Mouse (Mus musculus) liver, embryonic 14.5 days (tissue): ENCODE measurements at regions not wholly inside any gene's neighbourhood (a gene's known extent, or its start where the extent isn't known, plus 50 kb on each side); places are given as distances from the start of the nearest gene placed in this dataset.

ENCODE experiments used
- CTCF ChIP-seq: IDR thresholded peaks from 2 replicates; pipeline ENCODE4 v1.5.1; 2016; ENCODE audit warnings: antibody characterized with exemption, low read depth, control low read depth
- EP300 ChIP-seq: IDR thresholded peaks from 2 replicates; pipeline ENCODE4 v1.6.1; 2016; ENCODE audit warnings: antibody characterized with exemption, low read depth

DNA sequence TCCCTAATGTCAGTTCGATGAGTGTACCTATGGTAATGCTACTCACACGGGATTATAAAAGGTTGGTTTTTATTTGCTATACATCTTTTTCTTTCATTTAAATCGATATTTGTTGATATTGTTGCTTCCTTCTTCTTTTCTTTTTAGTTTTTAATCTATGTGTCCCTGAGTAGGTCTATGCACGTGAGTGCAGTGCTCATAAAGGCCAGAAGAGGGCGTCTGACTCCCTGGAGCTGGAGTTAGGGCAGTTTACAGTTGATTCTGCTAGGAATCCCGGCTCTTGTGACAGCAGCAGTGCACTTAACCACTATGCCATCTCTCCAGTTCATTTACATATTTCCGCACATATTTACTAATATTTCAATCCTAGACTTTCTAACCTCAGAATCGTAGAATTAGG is 275.0 kb upstream of the Pabpc6 start:
- TF ChIP-seq CTCF = peak; percentile 48
- TF ChIP-seq EP300 = no peak
